Mouse (Mus musculus) C2C12 (cell line): ENCODE results near the gene Pfas. TPM values are rescaled to one million over a fixed set of nuclear protein-coding genes. Genes with fewer than 3 reads are reported as not detected.

Experiments used
- H3K27me3 ChIP-seq: one replicate; pipeline ENCODE4 v1.6.1; 2011; ENCODE audit not compliant: control insufficient read depth, insufficient read depth, insufficient read length
- H3K36me3 ChIP-seq: one replicate; pipeline ENCODE4 v1.6.1; 2011; ENCODE audit not compliant: control insufficient read depth, insufficient read depth
- H3K4me3 ChIP-seq: one replicate; pipeline ENCODE4 v1.5.1; 2011; ENCODE audit warnings: mild to moderate bottlenecking, control low read depth; ENCODE audit not compliant: poor library complexity, insufficient read depth, severe bottlenecking
- H3K79me2 ChIP-seq: one replicate; pipeline ENCODE4 v1.6.1; 2011; ENCODE audit not compliant: control insufficient read depth, insufficient read depth
- H3K79me3 ChIP-seq: one replicate; pipeline ENCODE4 v1.6.1; 2011; ENCODE audit warnings: low read depth, control low read depth
- H3ac ChIP-seq: one replicate; pipeline ENCODE3; 2011; ENCODE audit warnings: low read depth; ENCODE audit not compliant: control insufficient read depth, insufficient read length
- CEBPB ChIP-seq: IDR thresholded peaks from one replicate; pipeline ENCODE4 v1.6.1; 2011; ENCODE audit warnings: low read depth, mild to moderate bottlenecking, control low read depth, moderate library complexity
- CTCF ChIP-seq: IDR thresholded peaks from one replicate; pipeline ENCODE4 v1.5.1; 2011; ENCODE audit not compliant: control insufficient read depth, insufficient read depth, insufficient read length
- FOSL1 ChIP-seq: IDR thresholded peaks from one replicate; pipeline ENCODE4 v1.8.0; 2011; ENCODE audit warnings: mild to moderate bottlenecking, low read length; ENCODE audit not compliant: poor library complexity, insufficient read depth, severe bottlenecking
- MAX ChIP-seq: IDR thresholded peaks from one replicate; pipeline ENCODE4 v1.6.1; 2011; ENCODE audit warnings: mild to moderate bottlenecking, control low read depth
- MYOD1 ChIP-seq: IDR thresholded peaks from one replicate; pipeline ENCODE4 v1.6.1; 2011; ENCODE audit warnings: low read depth; ENCODE audit not compliant: control insufficient read depth, insufficient read length
- MYOG ChIP-seq: IDR thresholded peaks from one replicate; pipeline ENCODE4 v1.6.1; 2011; ENCODE audit not compliant: control insufficient read depth, insufficient read length; ENCODE audit errors: extremely low read depth
- USF1 ChIP-seq: IDR thresholded peaks from one replicate; pipeline ENCODE4 v1.6.1; 2011; ENCODE audit warnings: low read depth, mild to moderate bottlenecking, control low read depth, moderate library complexity
- polyA plus RNA-seq: library from polyadenylated mRNA; unstranded; fragments of >200 nt; fragmentation: generic; extraction: Trizol; gene quantifications from one replicate; pipeline ENCODE4 v1.2.1, GENCODE M21; 2012; ENCODE audit warnings: missing spikeins

Pfas gene
- polyA plus RNA-seq, 1 experiment: 22.2 TPM

DNA sequence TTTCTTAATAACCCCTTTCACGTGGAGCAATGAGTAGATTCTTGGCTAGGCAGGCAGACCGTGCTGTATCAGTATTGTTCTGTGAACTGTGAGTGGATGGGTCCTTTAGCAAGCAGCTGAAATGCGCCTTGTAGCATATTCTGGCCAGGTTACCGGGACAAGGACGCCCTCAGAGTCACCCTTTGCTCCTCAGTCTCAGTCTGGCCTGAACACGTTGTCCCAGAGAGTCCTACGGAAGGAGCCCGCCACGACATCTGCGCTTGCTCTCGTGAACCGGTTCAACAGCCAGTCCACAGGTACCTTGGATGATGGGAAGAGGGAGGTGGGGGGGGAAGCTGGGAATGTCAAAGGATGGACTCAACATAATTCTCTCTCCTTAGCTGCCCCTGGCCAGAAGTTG is 39.3 kb upstream of the Pfas start:
- H3K4me3 ChIP-seq: no peak overlapping the region
- H3K79me3 ChIP-seq: peaks cover 50% of the 10 kb centered on the region
- H3K36me3 ChIP-seq: peaks cover 48% of the 10 kb centered on the region
- H3ac ChIP-seq: no peak overlapping the region
- peaks cover 62% of the 10 kb centered on the region for H3K79me2 ChIP-seq
- no peak for TF ChIP-seq CTCF
- TF ChIP-seq MYOG: no peak
- TF ChIP-seq MAX: no peak
- no peak for TF ChIP-seq FOSL1
- TF ChIP-seq MYOD1: no peak
- TF ChIP-seq USF1: no peak
- TF ChIP-seq CEBPB: no peak
- no peaks in the 10 kb centered on the region for H3K27me3 ChIP-seq

DNA sequence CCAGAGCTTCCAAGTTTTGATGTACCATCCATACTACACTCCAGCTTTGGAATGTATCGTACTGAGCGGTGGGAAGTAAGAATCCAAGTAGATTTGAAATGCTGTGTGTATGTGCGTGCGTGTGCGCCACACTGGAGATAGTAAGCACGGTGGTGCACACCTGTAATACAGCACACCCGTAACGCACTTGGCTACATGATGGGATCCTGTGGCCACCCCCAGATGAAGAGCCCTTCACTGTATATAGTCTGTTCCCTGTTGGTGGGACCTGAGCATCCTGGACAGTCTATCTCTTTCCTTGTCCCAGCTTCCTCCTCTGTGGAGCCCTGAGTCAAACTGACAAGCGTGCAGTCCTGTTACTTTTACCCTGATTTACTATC is 38.1 kb upstream of the Pfas start:
- no peaks in the 10 kb centered on the region for H3K27me3 ChIP-seq
- peak overlapping the region; percentile 88 for H3K4me3 ChIP-seq
- H3K36me3 ChIP-seq: peaks cover 40% of the 10 kb centered on the region
- no peak for TF ChIP-seq USF1
- TF ChIP-seq MYOD1: no peak
- no peak for TF ChIP-seq CEBPB
- no peak for TF ChIP-seq CTCF
- TF ChIP-seq FOSL1: no peak
- TF ChIP-seq MAX: no peak
- no peak for TF ChIP-seq MYOG
- peaks cover 46% of the 10 kb centered on the region for H3K79me3 ChIP-seq
- peak overlapping the region; percentile 65 for H3ac ChIP-seq
- peaks cover 57% of the 10 kb centered on the region for H3K79me2 ChIP-seq

DNA sequence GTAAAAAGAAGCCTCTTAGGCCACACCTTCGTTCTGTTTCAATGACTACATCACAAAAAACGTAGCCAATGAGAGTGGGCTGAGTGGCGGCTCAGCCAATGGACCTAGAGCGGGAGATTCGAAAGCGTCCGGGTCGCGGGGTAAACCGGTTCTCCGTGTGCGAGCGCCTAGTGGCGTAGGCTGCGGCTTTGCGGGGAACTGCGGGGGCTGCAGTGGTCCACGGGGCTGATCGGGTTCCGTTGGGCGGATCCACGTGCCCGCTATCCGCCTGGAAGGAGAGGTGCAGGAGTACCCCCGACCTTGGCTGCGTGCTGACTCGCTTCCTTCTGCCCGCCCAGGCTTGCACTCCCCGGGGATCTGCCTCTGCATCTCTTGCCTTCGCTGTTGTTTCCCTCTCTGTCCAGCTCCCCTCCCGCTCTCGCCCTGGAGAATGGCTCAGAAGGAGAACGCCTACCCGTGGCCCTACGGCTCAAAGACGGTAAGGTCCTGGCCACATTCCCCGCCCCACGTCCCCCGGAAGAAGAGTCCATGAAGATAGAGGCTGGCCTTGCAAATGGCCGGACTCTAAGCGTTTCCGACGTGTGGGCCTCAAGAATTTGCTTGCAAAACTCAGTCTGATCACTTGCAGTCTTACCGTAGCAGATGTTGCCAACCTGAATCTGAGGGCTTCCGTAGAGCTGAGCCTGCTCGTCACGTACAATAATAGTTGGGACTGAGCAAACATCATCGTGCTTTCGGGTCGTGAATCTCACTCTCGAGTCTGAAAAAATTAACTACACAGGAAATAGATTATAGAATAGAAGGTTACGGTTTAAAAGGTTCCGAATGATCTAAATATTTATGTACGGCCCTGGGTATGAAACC is 37.5 kb upstream of the Pfas start, which contains the start of gene Aurkb:
Aurkb (plus strand) TSS at position 117 of the 864 bp plus-strand sequence.
- peak within 1 kb of the TSS; percentile 88 for H3K4me3 ChIP-seq
- peak within 1 kb of the TSS; percentile 83 for H3ac ChIP-seq
- H3K36me3 ChIP-seq: peaks cover 34% of the 10 kb centered on the region
- TF ChIP-seq USF1 (no peak), MAX (peak; percentile 84), CTCF (no peak), MYOD1 (no peak), MYOG (no peak)
- peaks cover 52% of the 10 kb centered on the region for H3K79me2 ChIP-seq
- no peaks in the 10 kb centered on the region for H3K27me3 ChIP-seq
- peaks cover 46% of the 10 kb centered on the region for H3K79me3 ChIP-seq

DNA sequence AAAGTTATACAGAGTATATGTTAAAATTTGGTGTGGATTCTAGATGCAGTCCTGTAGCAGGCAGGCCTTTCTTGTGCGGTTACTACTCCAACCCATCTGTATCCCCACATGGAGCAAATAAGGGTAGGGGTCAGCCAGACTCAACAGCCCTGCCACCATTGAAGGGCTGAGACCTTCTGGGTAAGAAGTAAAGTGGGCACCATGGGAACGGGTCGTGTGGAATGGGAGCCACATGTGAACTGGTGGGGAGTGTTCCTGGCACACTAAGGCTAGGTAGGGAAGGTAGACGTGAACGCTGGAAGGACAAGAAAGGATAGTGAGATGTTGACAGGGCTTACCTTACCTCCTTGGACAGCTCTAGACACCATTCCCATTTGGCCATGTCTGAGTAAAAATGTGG is 29.9 kb upstream of the Pfas start:
- peaks cover 29% of the 10 kb centered on the region for H3K36me3 ChIP-seq
- TF ChIP-seq CTCF (no peak), MYOG (no peak), CEBPB (no peak), USF1 (no peak), MAX (no peak), FOSL1 (no peak), MYOD1 (no peak)
- no peak overlapping the region for H3K4me3 ChIP-seq
- no peaks in the 10 kb centered on the region for H3K79me2 ChIP-seq
- no peak overlapping the region for H3ac ChIP-seq
- no peaks in the 10 kb centered on the region for H3K27me3 ChIP-seq
- no peaks in the 10 kb centered on the region for H3K79me3 ChIP-seq

DNA sequence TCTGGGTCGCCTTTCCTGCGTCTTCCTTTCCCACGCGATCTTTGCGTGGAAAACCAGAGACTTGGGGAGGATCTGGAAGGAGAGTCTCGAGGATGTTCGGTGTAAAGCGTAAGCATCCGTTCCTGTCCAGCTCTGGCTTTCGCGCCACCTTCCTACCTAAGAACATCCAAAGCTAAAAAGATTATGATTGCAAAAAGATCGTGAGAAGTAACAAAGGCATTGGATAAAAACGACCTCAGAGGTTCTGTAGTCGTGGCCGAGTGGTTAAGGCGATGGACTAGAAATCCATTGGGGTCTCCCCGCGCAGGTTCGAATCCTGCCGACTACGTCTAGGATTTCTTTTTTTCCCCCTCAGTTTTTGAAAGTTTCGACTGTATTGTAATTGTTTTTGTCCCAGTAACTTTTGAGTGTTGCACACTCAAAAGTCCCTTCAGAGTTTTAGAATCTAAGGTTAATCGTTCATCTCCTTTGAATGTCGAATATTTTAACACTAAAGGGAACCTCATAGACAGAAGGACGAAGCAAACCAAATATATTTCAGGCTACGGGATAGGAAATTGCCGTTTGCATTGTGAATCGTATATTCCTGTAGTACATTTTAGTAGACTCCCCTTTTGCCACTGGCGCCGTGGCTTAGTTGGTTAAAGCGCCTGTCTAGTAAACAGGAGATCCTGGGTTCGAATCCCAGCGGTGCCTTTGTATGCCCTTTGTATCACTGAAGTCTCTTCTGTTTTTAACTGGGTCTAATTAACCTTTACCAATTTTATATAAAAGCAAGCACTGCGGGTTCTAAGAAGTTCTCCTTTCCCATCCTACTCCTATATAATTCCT is 29.2 kb upstream of the Pfas start:
- no peaks in the 10 kb centered on the region for H3K27me3 ChIP-seq
- peaks cover 29% of the 10 kb centered on the region for H3K36me3 ChIP-seq
- peak overlapping the region; percentile 63 for H3K4me3 ChIP-seq
- peak; percentile 42 for TF ChIP-seq CEBPB
- TF ChIP-seq USF1: no peak
- TF ChIP-seq MYOD1: no peak
- no peak for TF ChIP-seq CTCF
- no peak for TF ChIP-seq FOSL1
- no peak for TF ChIP-seq MAX
- no peak for TF ChIP-seq MYOG
- H3K79me3 ChIP-seq: no peaks in the 10 kb centered on the region
- no peaks in the 10 kb centered on the region for H3K79me2 ChIP-seq
- peak overlapping the region; percentile 77 for H3ac ChIP-seq
